Mouse (Mus musculus) ES-E14 (cell line): Measurements from ENCODE around the gene Gm9821.

Experiments used
- MAFK ChIP-seq: IDR thresholded peaks from 2 replicates; pipeline ENCODE4 v1.6.1; 2014; ENCODE audit warnings: mild to moderate bottlenecking, low read depth, low read length, inconsistent platforms; ENCODE audit not compliant: insufficient read depth
- ZNF384 ChIP-seq: IDR thresholded peaks from 2 replicates; pipeline ENCODE4 v1.6.1; 2012; ENCODE audit warnings: low read depth, low read length, inconsistent platforms

DNA sequence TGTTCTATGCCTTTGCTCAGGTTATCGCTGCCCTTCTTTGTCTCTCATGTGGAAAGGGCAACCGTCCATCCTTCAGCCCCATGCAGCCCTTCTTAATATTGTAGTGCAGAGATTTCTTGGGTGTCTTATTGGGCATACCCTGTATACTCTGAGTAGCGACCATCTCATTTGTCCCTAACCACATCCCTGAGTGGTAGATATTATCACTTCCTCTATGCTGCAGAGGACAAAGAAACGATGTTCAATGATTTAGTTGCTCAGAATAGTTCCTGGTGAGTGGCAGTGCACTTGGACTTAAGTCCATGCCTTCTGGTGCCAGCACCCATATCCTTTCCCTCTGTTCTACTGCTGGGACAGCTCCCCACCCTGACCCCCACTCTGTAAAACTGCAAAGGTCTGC lies 32.5 kb downstream of the Gm9821 start:
- TF ChIP-seq ZNF384 (no peak), MAFK (no peak)
